ENCODE assay signal across 7 mouse cellular contexts in genomic region chrX:169685131-169685530, GRCm38 (mm10). TPM values are rescaled to one million over a fixed set of nuclear protein-coding genes. Genes with fewer than 3 reads are reported as not detected.
DNase-seq lines count a peak whose midpoint lies in the region; ATAC-seq and TF ChIP-seq lines count a peak whose summit lies in the region.

Gene Mid1, plus strand, starts transcription at chrX:169685199.

- H3K27me3 ChIP-seq in forebrain, postnatal 0 days (ENCODE audit: insufficient read depth, low read length) = no peaks in the 10 kb centered on the region
- H3K27me3 ChIP-seq in intestine, embryonic 15.5 days (replicated peaks) = no peaks in the 10 kb centered on the region
- no peaks in the 10 kb centered on the region; the same call in 1 of the 2 replicates for H3K27me3 ChIP-seq in liver, embryonic 15.5 days

- H3K27ac ChIP-seq in forebrain, postnatal 0 days (ENCODE audit: low read depth, low read length) = no peak within 1 kb of the TSS
- no peak within 1 kb of the TSS for H3K27ac ChIP-seq in intestine, embryonic 15.5 days
- H3K27ac ChIP-seq in liver, embryonic 15.5 days (replicated peaks) = no peak within 1 kb of the TSS

- ATAC-seq in forebrain, postnatal 0 days = no peak
- peak; percentile 89 for ATAC-seq in intestine, embryonic 15.5 days
- no peak for ATAC-seq in liver, embryonic 15.5 days (ENCODE audit: insufficient read depth)

- no peak within 1 kb of the TSS for H3K9ac ChIP-seq in forebrain, postnatal 0 days
- H3K9ac ChIP-seq in intestine, embryonic 15.5 days = no peak within 1 kb of the TSS
- no peak within 1 kb of the TSS for H3K9ac ChIP-seq in liver, embryonic 15.5 days

- no peaks in the 10 kb centered on the region for H3K9me3 ChIP-seq in forebrain, postnatal 0 days (ENCODE audit: low read length)
- no peaks in the 10 kb centered on the region for H3K9me3 ChIP-seq in intestine, embryonic 15.5 days
- no peaks in the 10 kb centered on the region for H3K9me3 ChIP-seq in liver, embryonic 15.5 days (replicated peaks)

- H3K4me1 ChIP-seq in forebrain, postnatal 0 days (ENCODE audit: insufficient read depth) = no peaks in the 10 kb centered on the region
- no peaks in the 10 kb centered on the region for H3K4me1 ChIP-seq in intestine, embryonic 15.5 days (replicated peaks)
- no peaks in the 10 kb centered on the region for H3K4me1 ChIP-seq in liver, embryonic 15.5 days (replicated peaks)

- TF ChIP-seq CTCF in forebrain, postnatal 0 days (IDR thresholded peaks at IDR 0.05; ENCODE audit: low read depth) = no peak

- no peaks in the 10 kb centered on the region for H3K36me3 ChIP-seq in forebrain, postnatal 0 days (ENCODE audit: insufficient read depth)
- no peaks in the 10 kb centered on the region for H3K36me3 ChIP-seq in intestine, embryonic 15.5 days
- H3K36me3 ChIP-seq in liver, embryonic 15.5 days (replicated peaks) = no peaks in the 10 kb centered on the region

- 19% methylated on average over 10 of the region's 10 CpGs for WGBS in forebrain, postnatal 0 days
- 18% methylated on average over 10 of the region's 10 CpGs for WGBS in intestine, embryonic 15.5 days
- 11% methylated on average over 10 of the region's 10 CpGs for WGBS in liver, embryonic 15.5 days (ENCODE audit: insufficient replicate concordance)

- peak; percentile 65 for DNase-seq in NIH3T3 (ENCODE audit: low read depth)
- DNase-seq in adrenal gland, adult 8-10 months = no peak
- no peak for DNase-seq in forebrain, postnatal 0 days
- peak; percentile 7 for DNase-seq in ovary, postnatal 14 days (ENCODE audit: low spot score)
- no peak for DNase-seq in spleen, postnatal 10 days (ENCODE audit: low spot score in 2 of 2)

- H3K4me2 ChIP-seq in forebrain, postnatal 0 days (ENCODE audit: low read depth) = peak within 1 kb of the TSS; percentile 28
- H3K4me2 ChIP-seq in intestine, embryonic 15.5 days (replicated peaks) = peak within 1 kb of the TSS; percentile 50
- H3K4me2 ChIP-seq in liver, embryonic 15.5 days = peak within 1 kb of the TSS; percentile 7; the same call in 1 of the 2 replicates

- H3K4me3 ChIP-seq in forebrain, postnatal 0 days (ENCODE audit: low read depth, low read length) = peak within 1 kb of the TSS; percentile 5; the same call in 1 of the 2 replicates
- peak within 1 kb of the TSS; percentile 37 for H3K4me3 ChIP-seq in intestine, embryonic 15.5 days (replicated peaks)
- peak within 1 kb of the TSS; percentile 15; the same call in 1 of the 2 replicates for H3K4me3 ChIP-seq in liver, embryonic 15.5 days (replicated peaks)

RNA-seq across cellular contexts. Expression of gene Mid1, which starts in this region (rescaled TPM):
- 10 to 100 TPM in 3 of 4 experiments, 1 to 10 TPM in 1; 8.4 to 19.0 (median 15.9) TPM for total RNA-seq in adrenal gland, adult 8-10 months (2022)
- 5.5 and 5.7 TPM in 2 replicates for total RNA-seq in forebrain, postnatal 0 days (2014; rRNA removed)
- polyA plus RNA-seq in forebrain, postnatal 0 days (2015; fragmentation: Nextera tagmentation; extraction: Ambion mirVana) = 2.8 and 4.2 TPM in 2 replicates
- 5.1 and 5.2 TPM in 2 replicates for polyA plus RNA-seq in intestine, embryonic 15.5 days (2015; fragmentation: Nextera tagmentation; extraction: Ambion mirVana)
- polyA plus RNA-seq in liver, embryonic 15.5 days (2015; fragmentation: Nextera tagmentation; extraction: Ambion mirVana) = 1.0 and 1.2 TPM in 2 replicates

Comparison
In these comparisons a context has a peak if more than half of its experiments do, and no peak if none do; other contexts are left out.
1. DNase-seq: peak in NIH3T3 (single experiment) and ovary, postnatal 14 days (single experiment); none in adrenal gland, adult 8-10 months (single experiment), forebrain, postnatal 0 days (single experiment) and spleen, postnatal 10 days (0 of 2).
2. Peak in every context shown above with its lines, with median percentiles within 50 percentile points of each other: H3K4me2 ChIP-seq and H3K4me3 ChIP-seq.